Mouse (Mus musculus) E14TG2a.4 (cell line): ENCODE data around the gene Pcgf6.
A peak's percentile ranks its signal among the peaks of the same experiment; 100 is the strongest.

Experiments used
- H3K27me3 ChIP-seq: 2 replicates; pipeline ENCODE4 v1.6.1; 2014; ENCODE audit warnings: low read length, control low read depth; ENCODE audit not compliant: insufficient read depth
- H3K36me3 ChIP-seq: 2 replicates; pipeline ENCODE4 v1.6.1; 2014; ENCODE audit warnings: low read length, control low read depth; ENCODE audit not compliant: insufficient read depth
- H3K4me1 ChIP-seq: replicated peaks from 2 replicates; pipeline ENCODE4 v1.6.1; 2014; ENCODE audit warnings: low read depth, low read length, control low read depth
- H3K4me3 ChIP-seq: replicated peaks from 2 replicates; pipeline ENCODE4 v1.5.1; 2014; ENCODE audit warnings: mild to moderate bottlenecking, low read length
- H3K9me3 ChIP-seq: 2 replicates; pipeline ENCODE4 v1.6.1; 2014; ENCODE audit warnings: low read length, control low read depth
- CTCF ChIP-seq: conservative IDR thresholded peaks from 2 replicates; pipeline ENCODE4 v1.5.1; 2014; ENCODE audit warnings: low read length
- NANOG ChIP-seq: IDR thresholded peaks from 2 replicates; pipeline ENCODE4 v1.6.1; 2014; ENCODE audit warnings: borderline replicate concordance, low read length, mixed read lengths
- POU5F1 ChIP-seq: IDR thresholded peaks from 2 replicates; pipeline ENCODE4 v1.6.1; 2014; ENCODE audit warnings: low read length, borderline replicate concordance

The Pcgf6 gene

DNA sequence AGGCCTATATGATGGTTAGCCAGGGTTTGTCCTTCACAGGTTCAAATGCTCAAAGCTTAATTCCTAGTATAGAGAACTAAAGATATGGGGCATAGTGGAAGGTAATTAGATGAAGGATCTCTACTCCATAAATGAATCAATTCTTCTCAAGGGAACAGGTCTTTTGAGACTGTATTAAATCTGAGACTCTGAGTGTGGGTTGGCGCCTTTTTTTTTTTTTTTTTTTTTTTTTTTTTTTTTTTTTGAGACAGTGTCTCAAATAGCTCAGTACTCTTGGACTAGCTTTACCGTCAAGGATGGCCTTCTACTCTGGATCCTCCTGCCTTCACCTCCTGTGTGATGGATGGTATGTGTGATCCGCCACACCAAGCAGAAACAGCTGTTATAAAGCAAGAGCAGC is 14.1 kb downstream of the Pcgf6 start:
- Histone ChIP-seq H3K4me1 (peaks cover 19% of the 10 kb centered on the region), H3K9me3 (no peaks in the 10 kb centered on the region), H3K27me3 (no peaks in the 10 kb centered on the region), H3K4me3 (no peak overlapping the region), H3K36me3 (peaks cover 97% of the 10 kb centered on the region)
- TF ChIP-seq CTCF = no peak
- TF ChIP-seq NANOG = no peak
- no peak for TF ChIP-seq POU5F1

DNA sequence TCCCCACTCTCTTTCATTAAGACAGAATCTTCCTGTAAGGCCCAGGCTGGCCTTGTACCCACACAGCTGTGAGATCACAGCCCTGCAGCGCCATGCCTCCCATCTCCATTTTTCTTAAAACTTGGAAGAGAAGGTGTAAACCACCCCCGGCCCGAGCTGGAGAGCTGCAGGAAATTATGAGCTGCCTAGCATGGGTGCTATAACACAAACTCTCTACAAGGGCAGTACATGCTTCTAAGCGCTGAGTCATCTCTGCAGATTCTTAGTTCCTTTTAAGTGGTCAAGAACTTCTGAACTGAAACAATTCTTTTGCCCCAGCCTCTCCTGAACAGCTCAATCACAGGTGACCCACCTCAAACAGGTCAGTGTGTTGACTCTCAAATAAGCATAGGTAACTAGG is 15.8 kb downstream of the Pcgf6 start:
- H3K36me3 ChIP-seq = peaks cover 81% of the 10 kb centered on the region
- H3K4me1 ChIP-seq = peaks cover 8% of the 10 kb centered on the region
- no peak for TF ChIP-seq NANOG
- TF ChIP-seq CTCF = no peak
- no peak for TF ChIP-seq POU5F1
- H3K27me3 ChIP-seq = no peaks in the 10 kb centered on the region
- no peaks in the 10 kb centered on the region for H3K9me3 ChIP-seq
- H3K4me3 ChIP-seq = no peak overlapping the region

DNA sequence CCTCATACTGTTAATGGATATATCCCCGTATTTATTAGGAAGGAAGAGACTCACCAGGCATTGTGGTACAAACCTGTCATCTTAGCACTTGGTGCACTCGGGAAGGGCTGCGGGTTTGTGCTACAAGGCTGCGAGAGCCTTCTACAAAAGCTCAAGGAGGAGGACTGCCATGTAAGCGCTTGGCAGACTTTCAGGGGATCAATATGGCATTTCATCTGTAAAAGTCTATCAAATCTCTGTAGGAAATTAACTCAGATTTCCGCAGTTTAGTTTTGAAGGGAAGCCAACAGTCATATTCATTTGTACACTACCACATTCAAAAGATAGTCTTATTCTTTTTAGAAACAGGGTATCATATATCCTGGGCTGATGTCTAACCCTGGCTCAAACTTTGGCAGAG is 18.9 kb downstream of the Pcgf6 start:
- Histone ChIP-seq H3K27me3 (no peaks in the 10 kb centered on the region), H3K36me3 (peaks cover 50% of the 10 kb centered on the region), H3K4me1 (peaks cover 6% of the 10 kb centered on the region; the same call in 1 of the 2 replicates), H3K9me3 (no peaks in the 10 kb centered on the region), H3K4me3 (no peak overlapping the region)
- TF ChIP-seq POU5F1 = no peak

DNA sequence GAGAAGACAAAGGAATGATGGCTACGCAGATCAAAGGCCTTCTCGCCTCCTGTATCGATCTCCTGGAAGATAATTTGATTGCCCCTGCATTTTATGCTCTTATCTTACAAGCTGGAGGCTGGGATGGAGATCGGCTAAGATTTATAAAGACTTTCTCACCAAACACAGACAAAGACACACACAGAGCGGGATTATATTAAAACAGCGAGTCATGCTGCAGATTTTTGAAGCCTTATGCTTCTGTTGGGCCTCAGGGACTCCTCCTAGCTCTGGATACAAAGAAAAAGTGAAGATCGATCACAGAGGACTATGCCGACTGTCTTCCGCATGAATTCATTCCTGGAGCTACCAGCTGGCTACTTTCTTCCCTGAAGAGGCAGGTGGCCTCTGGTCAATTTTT is 20.9 kb downstream of the Pcgf6 start:
- no peak for TF ChIP-seq NANOG
- no peak for TF ChIP-seq POU5F1
- TF ChIP-seq CTCF = no peak
- Histone ChIP-seq H3K4me1 (peaks cover 16% of the 10 kb centered on the region), H3K4me3 (no peak overlapping the region), H3K36me3 (peaks cover 46% of the 10 kb centered on the region), H3K9me3 (peaks cover 3% of the 10 kb centered on the region; the same call in 1 of the 2 replicates), H3K27me3 (no peaks in the 10 kb centered on the region)

DNA sequence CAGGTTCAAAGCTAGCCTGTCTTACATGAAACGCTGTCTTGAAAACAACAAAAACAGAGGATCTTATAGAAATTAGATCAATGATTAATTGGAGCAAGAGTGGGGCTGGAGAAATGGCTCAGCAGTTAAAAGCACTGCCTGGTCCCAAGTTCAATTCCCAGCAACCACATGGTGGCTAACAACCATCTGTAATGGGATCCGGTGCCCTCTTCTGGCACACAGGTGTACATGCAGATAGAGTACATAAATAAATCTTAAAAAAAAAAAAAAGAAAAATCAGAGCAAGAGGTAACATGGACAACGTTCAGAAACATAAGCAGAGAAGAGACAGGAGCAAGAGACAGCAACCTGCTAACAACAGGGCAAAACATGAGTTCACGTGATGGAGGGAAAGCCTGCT is 24.2 kb downstream of the Pcgf6 start:
- TF ChIP-seq NANOG = no peak
- TF ChIP-seq CTCF = peak; percentile 25; the same call in 1 of the 2 replicates
- TF ChIP-seq POU5F1 = no peak
- H3K4me1 ChIP-seq = peaks cover 49% of the 10 kb centered on the region
- H3K9me3 ChIP-seq = peaks cover 3% of the 10 kb centered on the region; the same call in 1 of the 2 replicates
- no peak overlapping the region for H3K4me3 ChIP-seq
- peaks cover 48% of the 10 kb centered on the region for H3K36me3 ChIP-seq
- peaks cover 3% of the 10 kb centered on the region; the same call in 1 of the 2 replicates for H3K27me3 ChIP-seq

DNA sequence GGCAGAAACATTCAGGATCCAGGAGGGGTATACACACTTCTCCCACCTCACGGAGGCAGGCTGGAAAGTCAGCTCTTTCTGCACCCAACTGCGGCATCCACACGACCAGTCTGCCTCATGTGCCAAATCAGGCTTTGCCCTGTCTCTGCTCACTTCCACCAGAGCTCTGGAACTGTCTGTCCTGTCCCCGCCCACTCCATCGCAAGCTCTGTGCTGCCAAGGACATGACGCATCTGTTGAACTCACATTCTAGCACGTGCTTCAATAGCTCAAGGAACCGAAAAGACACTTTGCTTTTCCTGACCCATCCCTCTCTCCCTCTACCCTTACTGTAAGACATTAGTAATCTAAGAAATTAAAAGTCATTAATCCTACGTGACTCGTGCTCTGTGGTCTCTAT is 25.8 kb downstream of the Pcgf6 start:
- no peak for TF ChIP-seq CTCF
- TF ChIP-seq POU5F1 = no peak
- no peak for TF ChIP-seq NANOG
- peaks cover 63% of the 10 kb centered on the region for H3K36me3 ChIP-seq
- 0 out of 2 replicates have a peak overlapping the region, but pooled peaks have one; percentile 17 for H3K4me3 ChIP-seq
- H3K4me1 ChIP-seq = peaks cover 63% of the 10 kb centered on the region
- H3K27me3 ChIP-seq = peaks cover 3% of the 10 kb centered on the region; the same call in 1 of the 2 replicates
- H3K9me3 ChIP-seq = peaks cover 3% of the 10 kb centered on the region; the same call in 1 of the 2 replicates

DNA sequence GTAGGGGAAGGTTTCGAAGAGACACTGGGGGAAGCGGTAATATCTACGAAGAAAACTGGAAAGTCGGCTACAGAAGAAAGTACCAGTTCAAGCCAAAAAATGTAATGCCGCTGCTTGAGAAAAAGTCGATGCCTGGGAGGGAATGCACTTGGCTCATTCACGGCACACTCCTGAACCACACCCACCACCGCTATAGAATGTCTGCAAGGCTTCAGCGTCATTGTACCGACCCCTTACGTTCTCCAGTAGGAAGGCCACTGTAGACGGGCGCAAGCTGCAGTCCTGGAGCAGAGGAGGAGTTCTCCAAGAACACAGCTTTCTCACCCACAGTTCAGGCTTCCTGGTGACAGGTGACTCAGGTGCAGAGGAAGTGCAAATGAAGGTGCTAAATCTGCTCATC is 27.2 kb downstream of the Pcgf6 start:
- Histone ChIP-seq H3K27me3 (peaks cover 3% of the 10 kb centered on the region; the same call in 1 of the 2 replicates), H3K9me3 (peaks cover 3% of the 10 kb centered on the region; the same call in 1 of the 2 replicates), H3K4me3 (peak overlapping the region; percentile 39), H3K36me3 (peaks cover 71% of the 10 kb centered on the region), H3K4me1 (peaks cover 70% of the 10 kb centered on the region)
- TF ChIP-seq NANOG = no peak
- TF ChIP-seq POU5F1 = no peak
- TF ChIP-seq CTCF = no peak

DNA sequence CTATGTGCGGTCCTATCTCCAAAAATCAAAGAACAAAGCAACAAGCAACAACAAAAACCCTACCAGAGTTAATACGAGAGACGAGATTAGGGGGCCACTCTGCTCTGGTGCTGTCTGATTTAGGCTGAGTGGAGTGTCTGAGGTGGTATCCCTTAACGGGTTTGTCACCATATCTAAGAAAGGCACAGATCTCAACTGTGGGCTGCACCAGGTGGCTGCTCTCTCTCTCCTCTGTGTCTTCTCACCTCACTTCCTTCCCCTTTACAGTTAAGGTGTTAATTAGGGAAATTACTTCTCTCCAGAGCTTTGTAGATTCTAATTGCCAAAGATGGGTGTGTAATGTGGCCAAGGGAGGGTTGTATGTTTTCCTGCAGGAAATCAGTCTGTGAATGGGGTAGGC is 28.0 kb downstream of the Pcgf6 start:
- Histone ChIP-seq H3K9me3 (peaks cover 3% of the 10 kb centered on the region; the same call in 1 of the 2 replicates), H3K27me3 (peaks cover 3% of the 10 kb centered on the region; the same call in 1 of the 2 replicates), H3K4me3 (0 out of 2 replicates have a peak overlapping the region, but pooled peaks have one; percentile 39), H3K36me3 (peaks cover 71% of the 10 kb centered on the region), H3K4me1 (peaks cover 78% of the 10 kb centered on the region)
- no peak for TF ChIP-seq CTCF
- TF ChIP-seq POU5F1 = no peak
- TF ChIP-seq NANOG = no peak

DNA sequence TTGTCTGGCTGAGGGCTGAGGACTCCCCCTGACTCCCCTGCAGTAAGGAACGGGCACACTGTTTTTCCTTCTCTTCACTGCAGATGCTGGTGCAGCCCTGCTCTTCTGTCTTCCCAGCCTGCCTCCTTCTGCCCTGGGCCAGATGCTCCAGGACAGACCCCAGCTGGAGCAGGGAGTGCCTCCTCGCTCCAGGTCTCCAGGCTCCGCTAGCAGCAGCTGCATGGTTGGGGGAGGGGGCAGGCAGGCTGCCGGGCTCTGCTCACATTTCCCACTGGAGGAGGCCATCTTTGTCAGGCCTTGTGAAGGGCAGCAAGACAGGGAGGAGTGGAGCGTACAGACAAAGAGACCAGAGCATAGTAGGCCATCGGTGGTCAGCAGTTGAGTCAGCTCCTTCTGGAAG is 31.4 kb downstream of the Pcgf6 start:
- peak overlapping the region; percentile 94 for H3K4me3 ChIP-seq

More for the DNA sequence above, 31.4 kb downstream of the Pcgf6 start:
- peaks cover 55% of the 10 kb centered on the region for H3K36me3 ChIP-seq
- no peak for TF ChIP-seq CTCF
- no peak for TF ChIP-seq POU5F1
- TF ChIP-seq NANOG = no peak
- H3K4me1 ChIP-seq = peaks cover 83% of the 10 kb centered on the region
- H3K9me3 ChIP-seq = no peaks in the 10 kb centered on the region
- peaks cover 13% of the 10 kb centered on the region for H3K27me3 ChIP-seq
